Mouse (Mus musculus) heart, postnatal 10 days (tissue): ENCODE results near the gene 9530077C05Rik. TPM values are rescaled to one million over a fixed set of nuclear protein-coding genes. Genes with fewer than 3 reads are reported as not detected.

ENCODE experiments used
- total RNA-seq, 2 experiments: library from RNA; stranded (reverse); gene quantifications; 2 replicates each; pipeline ENCODE4 v1.2.3; 2021

Gene 9530077C05Rik
- total RNA-seq, 2 experiments from 2014 or later, result 0.35 to 0.43 TPM

Other genes with a start within 250 kb of the 9530077C05Rik start
- under 1 TPM; 0.17 to 0.20 TPM for gene Zfp872, start 223.4 kb upstream of the 9530077C05Rik start, total RNA-seq
- gene Zfp809, start 185.8 kb upstream of the 9530077C05Rik start, total RNA-seq, result 10 to 100 TPM; 26.9 to 35.2 TPM
- 1 to 10 TPM in 1 of 2 experiments, under 1 TPM in 1; 0.97 to 1.2 TPM for gene Zfp599, start 151.6 kb upstream of the 9530077C05Rik start, total RNA-seq
- gene Zfp810, start 103.9 kb upstream of the 9530077C05Rik start, total RNA-seq, result 10 to 100 TPM; 12.3 to 13.9 TPM
- gene Anln, start 22.3 kb upstream of the 9530077C05Rik start, total RNA-seq, result 10 to 100 TPM; 20.3 to 25.2 TPM
- gene Gm17545, start 42.8 kb downstream of the 9530077C05Rik start, total RNA-seq, result not detected
- gene Rp9, start 58.2 kb downstream of the 9530077C05Rik start, total RNA-seq, result 10 to 100 TPM; 45.4 to 45.7 TPM
- 10 to 100 TPM; 17.5 to 18.7 TPM for gene Bbs9, start 64.2 kb downstream of the 9530077C05Rik start, total RNA-seq